Mouse (Mus musculus) CH12.LX (cell line): ENCODE measurements at regions not wholly inside any gene's neighbourhood (a gene's known extent, or its start where the extent isn't known, plus 50 kb on each side); places are given as distances from the start of the nearest gene placed in this dataset.

Source experiments
- DNase-seq: peaks from one replicate; pipeline ENCODE4 v3.0.0-alpha.2; 2013; ENCODE audit errors: extremely low read depth
- H3K27ac ChIP-seq: 2 replicates; pipeline ENCODE4 v1.5.1; 2012; ENCODE audit warnings: low read depth, mild to moderate bottlenecking, control low read depth, moderate library complexity; ENCODE audit not compliant: insufficient read depth
- H3K27me3 ChIP-seq: replicated peaks from 2 replicates; pipeline ENCODE3; 2012; ENCODE audit warnings: inconsistent platforms
- H3K36me3 ChIP-seq, 2 experiments: replicated peaks in 1 of 2; 2 replicates each; pipeline versions ENCODE3 to v1.6.1; 2012; ENCODE audit warnings: inconsistent platforms in 1 of 2, low read length in 1 of 2, mild to moderate bottlenecking in 1 of 2, mixed read lengths in 1 of 2, moderate library complexity in 1 of 2; ENCODE audit not compliant: control insufficient read depth in 1 of 2, insufficient read depth in 1 of 2
- H3K4me1 ChIP-seq, 2 experiments: 2 replicates each; pipeline ENCODE4 v1.6.1; 2012; ENCODE audit warnings: inconsistent platforms in 1 of 2, moderate library complexity in 1 of 2; ENCODE audit not compliant: insufficient read depth in 2 of 2, control insufficient read depth in 1 of 2
- H3K4me2 ChIP-seq: 2 replicates; pipeline ENCODE4 v1.6.1; 2012; ENCODE audit warnings: low read depth, mild to moderate bottlenecking, control low read depth; ENCODE audit not compliant: poor library complexity, insufficient read depth, severe bottlenecking
- H3K4me3 ChIP-seq, 3 experiments: fragments of 150-350 bp in 1 of 3; sonication (generic) in 1 of 3; replicated peaks in 1 of 3; 2 replicates each; pipeline versions ENCODE3 to v1.5.1; 2011 to 2012; ENCODE audit warnings: low read depth in 2 of 3, low read length in 2 of 3, mild to moderate bottlenecking in 2 of 3, moderate library complexity in 2 of 3, control low read depth in 1 of 3, improper control_type of control experiment in 1 of 3, inconsistent platforms in 1 of 3, mixed read lengths in 1 of 3; ENCODE audit not compliant: poor library complexity in 1 of 3
- H3K79me2 ChIP-seq: replicated peaks from 2 replicates; pipeline ENCODE4 v1.6.1; 2012; ENCODE audit warnings: mild to moderate bottlenecking, moderate library complexity; ENCODE audit not compliant: control insufficient read depth, poor library complexity, insufficient read depth, severe bottlenecking; ENCODE audit errors: extremely low read depth
- H3K9ac ChIP-seq: 2 replicates; pipeline ENCODE4 v1.6.1; 2012; ENCODE audit warnings: low read depth, mild to moderate bottlenecking, control low read depth, moderate library complexity; ENCODE audit not compliant: insufficient read depth
- H3K9me3 ChIP-seq: replicated peaks from 2 replicates; pipeline ENCODE3; 2012; ENCODE audit warnings: low read length, inconsistent platforms, mixed read lengths
- BHLHE40 ChIP-seq: IDR thresholded peaks from 2 replicates; pipeline ENCODE4 v1.6.1; 2011; ENCODE audit warnings: mild to moderate bottlenecking, low read depth, low read length, improper control_type of control experiment
- CTCF ChIP-seq, 2 experiments: IDR thresholded peaks in 1 of 2; conservative IDR thresholded peaks in 1 of 2; 2 replicates each; pipeline ENCODE4 v1.5.1; 2011 to 2012; ENCODE audit warnings: low read depth in 2 of 2, low read length in 2 of 2, improper control_type of control experiment in 1 of 2, inconsistent platforms in 1 of 2, mild to moderate bottlenecking in 1 of 2, moderate library complexity in 1 of 2
- EP300 ChIP-seq: IDR thresholded peaks from 2 replicates; pipeline ENCODE4 v1.6.1; 2011; ENCODE audit warnings: low read length, improper control_type of control experiment
- ETS1 ChIP-seq: conservative IDR thresholded peaks from 2 replicates; pipeline ENCODE4 v1.6.1; 2012; ENCODE audit warnings: low read depth, mild to moderate bottlenecking, inconsistent platforms, low read length, improper control_type of control experiment, moderate library complexity
- JUND ChIP-seq: conservative IDR thresholded peaks from 2 replicates; pipeline ENCODE4 v1.6.1; 2011; ENCODE audit warnings: low read depth, low read length, improper control_type of control experiment
- MAX ChIP-seq: IDR thresholded peaks from 2 replicates; pipeline ENCODE4 v1.6.1; 2011; ENCODE audit warnings: low read length, improper control_type of control experiment
- MXI1 ChIP-seq: IDR thresholded peaks from 2 replicates; pipeline ENCODE4 v1.6.1; 2011; ENCODE audit warnings: mild to moderate bottlenecking, low read depth, low read length, improper control_type of control experiment
- NELFE ChIP-seq: IDR thresholded peaks from 2 replicates; pipeline ENCODE4 v1.6.1; 2011; ENCODE audit warnings: low read depth, low read length, improper control_type of control experiment
- NRF1 ChIP-seq: IDR thresholded peaks from 2 replicates; pipeline ENCODE4 v1.6.1; 2014; ENCODE audit warnings: low read depth, mild to moderate bottlenecking, inconsistent platforms, low read length, improper control_type of control experiment, moderate library complexity
- PAX5 ChIP-seq: IDR thresholded peaks from 2 replicates; pipeline ENCODE4 v1.6.1; 2012; ENCODE audit warnings: low read length, inconsistent platforms, mixed read lengths
- POLR2A ChIP-seq: IDR thresholded peaks from 2 replicates; pipeline ENCODE4 v1.6.1; 2011; ENCODE audit warnings: low read depth, mild to moderate bottlenecking, improper control_type of control experiment, low read length
- RCOR1 ChIP-seq: conservative IDR thresholded peaks from 2 replicates; pipeline ENCODE4 v1.6.1; 2012; ENCODE audit warnings: low read depth, mild to moderate bottlenecking, inconsistent platforms, low read length, improper control_type of control experiment
- SIN3A ChIP-seq: IDR thresholded peaks from 2 replicates; pipeline ENCODE4 v1.6.1; 2012; ENCODE audit warnings: low read length, improper control_type of control experiment, inconsistent platforms
- TBP ChIP-seq: conservative IDR thresholded peaks from 2 replicates; pipeline ENCODE4 v1.6.1; 2011; ENCODE audit warnings: low read depth, low read length, improper control_type of control experiment
- USF1 ChIP-seq: IDR thresholded peaks from 2 replicates; pipeline ENCODE4 v1.6.1; 2014; ENCODE audit warnings: low read depth, mild to moderate bottlenecking, inconsistent platforms, low read length, improper control_type of control experiment
- dilution Hi-C: fragments of 300-500 bp; cut with MboI; formaldehyde crosslinking; loops from 2 replicates; pipeline ENCODE4 v1.14.3; 2020; ENCODE audit warnings: low sequenced_read_pairs; ENCODE audit not compliant: extremely low pct_unique_long_range_greater_than_20kb, extremely low pct_ligation_motif_present
- in situ Hi-C: fragments of 300-500 bp; cut with MboI; formaldehyde crosslinking; loops from 3 replicates; pipeline ENCODE4 v1.14.3; 2019; ENCODE audit warnings: low sequenced_read_pairs, low pct_ligation_motif_present, low pct_unique_long_range_greater_than_20kb, mixed read lengths

DNA sequence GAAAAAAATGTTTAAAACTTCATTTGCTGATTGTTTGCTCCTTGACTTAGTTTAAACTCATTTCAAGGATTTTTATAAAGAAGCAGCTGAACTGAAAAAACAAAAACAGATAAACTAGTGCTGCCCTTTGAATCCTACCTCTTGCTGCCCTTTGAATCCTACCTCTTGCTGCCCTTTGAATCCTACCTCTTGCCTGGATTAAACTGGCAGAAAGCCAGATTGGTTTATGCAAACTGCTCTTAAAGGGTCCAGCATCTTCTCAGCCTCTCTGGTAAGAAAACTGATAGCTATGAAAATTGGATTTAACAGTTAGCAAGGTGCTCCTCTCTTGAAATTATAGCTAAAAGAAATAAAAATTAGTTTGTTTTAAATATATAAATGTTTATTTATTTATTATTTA, 122.5 kb downstream of the Sqor start:
- Histone ChIP-seq H3K27me3 (peaks cover 1% of the 10 kb centered on the region), H3K9ac (no peak overlapping the region), H3K4me2 (no peak overlapping the region), H3K4me1 (no peaks in the 10 kb centered on the region), H3K9me3 (peaks cover 9% of the 10 kb centered on the region), H3K36me3 (no peaks in the 10 kb centered on the region), H3K27ac (no peak overlapping the region), H3K79me2 (no peaks in the 10 kb centered on the region), H3K4me3 (no peak overlapping the region)
- in situ Hi-C loops, result no loop called here
- TF ChIP-seq MAX (no peak), BHLHE40 (no peak), JUND (no peak), EP300 (no peak), CTCF (conservative IDR thresholded peaks at IDR 0.05 in 1 of 2, IDR thresholded peaks at IDR 0.05 in 1 of 2; ENCODE audit: low read depth in 2 of 2, low read length in 2 of 2) (no peak), NELFE (no peak), ETS1 (no peak), RCOR1 (no peak), MXI1 (no peak), PAX5 (no peak)
- dilution Hi-C loops, result no loop called here
- no peak for DNase-seq

DNA sequence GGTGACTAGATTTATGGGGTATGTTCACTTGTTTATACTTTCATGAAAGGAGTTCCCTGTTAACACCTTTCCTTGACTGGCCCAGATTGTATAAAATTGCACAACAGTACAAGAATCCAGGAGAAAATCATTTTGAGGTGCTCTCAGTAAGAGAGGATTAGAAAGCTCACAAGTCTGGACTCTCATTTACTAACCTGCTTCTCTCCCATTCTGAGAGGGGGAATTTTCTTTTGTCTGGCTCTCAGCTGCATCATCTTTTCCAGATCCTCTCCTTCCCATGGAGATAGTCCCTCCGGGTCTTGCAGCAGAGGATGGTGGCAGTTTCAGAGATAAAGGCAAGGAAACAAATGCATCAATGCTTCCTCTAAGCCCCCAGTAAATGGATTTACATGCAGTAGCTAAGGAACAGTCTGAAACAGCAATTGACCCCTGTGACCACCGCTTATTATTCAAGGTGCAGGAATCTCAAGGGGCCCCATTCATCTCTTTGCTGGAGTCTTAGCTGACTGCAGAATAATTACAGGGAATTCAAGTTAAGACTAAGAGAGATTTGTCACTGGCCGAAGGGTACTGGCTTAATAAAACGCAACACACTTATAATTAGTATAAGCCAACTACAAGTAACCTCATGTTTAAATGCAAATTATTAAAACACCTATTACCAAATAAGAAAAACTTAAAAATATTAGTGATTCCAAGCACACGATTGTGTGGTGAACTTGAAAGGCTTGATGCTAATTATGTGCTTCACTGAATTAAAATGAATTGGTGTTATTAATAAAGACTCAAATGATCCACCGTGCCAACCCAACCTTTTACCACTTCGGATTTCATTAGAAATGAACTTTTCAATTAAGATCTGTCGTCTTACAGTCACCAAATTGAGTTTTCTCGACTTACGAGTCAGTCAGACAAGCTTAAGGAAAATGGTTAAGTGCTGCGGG, 140.4 kb downstream of the Sqor start:
- Histone ChIP-seq H3K36me3 (no peaks in the 10 kb centered on the region), H3K4me1 (no peaks in the 10 kb centered on the region), H3K9me3 (no peaks in the 10 kb centered on the region), H3K27me3 (no peaks in the 10 kb centered on the region), H3K4me2 (no peak overlapping the region)
- in situ Hi-C loops, result no loop called here
- dilution Hi-C loops, result no loop called here
- TF ChIP-seq TBP (no peak), SIN3A (no peak), NELFE (no peak), USF1 (no peak), POLR2A (no peak), NRF1 (no peak)
- TF ChIP-seq, all 38 proteins: peak for 0
- Histone ChIP-seq H3K9ac (no peak overlapping the region), H3K4me3 (no peak overlapping the region), H3K79me2 (no peaks in the 10 kb centered on the region), H3K27ac (no peak overlapping the region)
- DNase-seq, result no peak
